Mouse (Mus musculus): Measurements from ENCODE around the gene Srrm2.
A peak's percentile ranks its signal among the peaks of the same experiment; 100 is the strongest.

Srrm2 gene

DNA sequence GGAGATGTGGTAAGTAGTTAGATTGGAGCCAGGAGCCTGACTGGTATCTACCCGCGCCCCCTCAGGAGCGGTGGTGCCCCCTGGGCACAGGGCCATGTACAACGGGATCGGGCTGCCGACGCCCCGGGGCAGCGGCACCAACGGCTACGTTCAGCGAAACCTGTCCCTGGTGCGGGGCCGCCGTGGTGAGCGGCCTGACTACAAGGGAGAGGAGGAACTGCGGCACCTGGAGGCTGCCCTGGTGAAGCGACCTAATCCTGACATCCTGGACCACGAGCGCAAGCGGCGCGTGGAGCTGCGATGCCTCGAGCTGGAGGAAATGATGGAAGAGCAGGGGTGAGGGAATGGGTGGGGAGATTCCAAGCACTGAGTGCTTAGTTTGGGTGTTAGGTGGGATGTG is 16.5 kb downstream of the Srrm2 start:
- no peak for DNase-seq (ENCODE audit: low spot score in 2 of 2)

DNA sequence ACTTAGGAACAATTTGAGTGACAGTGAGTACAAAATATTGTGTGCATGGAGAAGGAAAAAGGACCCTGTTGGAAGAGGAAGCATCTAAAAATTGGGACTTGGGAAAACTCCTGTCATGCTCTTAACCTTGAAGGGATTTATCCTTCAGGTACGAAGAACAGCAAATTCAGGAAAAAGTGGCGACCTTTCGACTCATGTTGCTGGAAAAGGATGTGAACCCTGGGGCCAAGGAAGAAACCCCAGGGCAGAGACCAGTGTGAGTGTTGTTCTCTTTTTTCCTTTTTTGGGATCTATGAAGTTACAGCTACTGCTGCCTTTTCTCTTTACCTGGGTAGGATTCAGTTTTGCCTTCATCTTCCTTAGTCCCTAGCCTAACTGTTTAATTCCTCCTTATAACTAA is 17.6 kb downstream of the Srrm2 start:
- DNase-seq (ENCODE audit: low spot score in 2 of 2) = no peak

- DNase-seq (ENCODE audit: low spot score in 2 of 2) = no peak
Observed at GRCm38 (mm10) chr17:23815641-23816040, 25.3 kb downstream of the Srrm2 start.

DNA sequence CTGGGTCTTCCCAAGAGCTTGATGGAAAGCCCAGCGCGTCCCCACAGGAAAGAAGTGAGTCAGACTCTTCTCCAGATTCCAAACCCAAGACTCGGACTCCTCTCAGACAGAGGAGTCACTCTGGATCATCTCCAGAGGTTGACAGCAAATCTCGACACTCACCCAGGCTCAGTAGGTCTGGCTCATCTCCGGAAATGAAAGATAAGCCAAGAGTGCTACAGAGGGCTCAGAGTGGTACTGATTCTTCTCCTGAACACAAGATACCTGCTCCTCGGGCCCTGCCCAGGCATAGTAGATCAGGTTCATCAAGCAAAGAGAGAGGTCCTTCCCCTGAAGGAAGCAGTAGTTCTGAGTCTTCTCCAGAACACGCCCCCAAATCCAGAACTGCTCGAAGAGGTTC is 28.2 kb downstream of the Srrm2 start:
- no peak for DNase-seq (ENCODE audit: low spot score in 2 of 2)

- no peak for DNase-seq (ENCODE audit: low spot score in 2 of 2)
Observed at GRCm38 (mm10) chr17:23819235-23819634, 28.9 kb downstream of the Srrm2 start.

DNA sequence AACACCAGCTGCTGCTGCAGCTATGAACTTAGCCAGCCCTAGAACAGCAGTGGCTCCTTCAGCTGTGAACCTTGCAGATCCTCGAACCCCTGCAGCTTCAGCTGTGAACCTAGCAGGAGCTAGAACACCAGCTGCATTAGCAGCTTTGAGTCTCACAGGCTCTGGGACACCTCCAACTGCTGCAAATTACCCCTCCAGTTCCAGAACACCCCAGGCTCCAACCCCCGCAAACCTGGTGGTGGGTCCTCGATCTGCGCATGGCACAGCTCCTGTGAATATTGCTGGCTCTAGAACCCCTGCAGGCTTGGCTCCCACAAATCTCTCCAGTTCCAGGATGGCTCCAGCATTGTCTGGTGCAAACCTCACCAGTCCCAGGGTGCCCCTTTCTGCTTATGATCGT is 30.4 kb downstream of the Srrm2 start:
- no peak for DNase-seq (ENCODE audit: low spot score in 2 of 2)

- DNase-seq (ENCODE audit: low spot score in 2 of 2) = no peak
Observed at GRCm38 (mm10) chr17:23822094-23822493, 31.8 kb downstream of the Srrm2 start.

DNA sequence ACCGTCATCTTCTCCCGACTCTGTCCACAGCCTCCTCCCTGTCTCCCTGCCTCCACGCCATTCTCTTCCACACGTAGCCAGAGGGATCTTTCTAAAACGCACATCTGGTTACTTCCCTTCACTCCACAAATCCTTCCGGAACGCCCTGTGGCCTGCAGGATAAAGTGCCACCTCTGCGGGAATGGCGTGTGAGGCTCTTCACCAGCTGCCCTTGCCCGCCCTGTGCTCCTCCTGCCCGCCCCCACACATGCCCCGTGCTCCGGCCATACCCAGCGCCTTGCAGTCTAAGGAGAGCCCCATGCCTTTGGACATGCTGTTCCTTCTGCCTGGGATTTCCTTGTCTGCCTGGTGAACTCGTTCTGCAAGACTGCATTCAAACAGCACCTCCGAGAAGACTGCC is 32.7 kb downstream of the Srrm2 start:
- DNase-seq (ENCODE audit: low spot score in 2 of 2) = no peak

- DNase-seq (ENCODE audit: low spot score in 2 of 2) = no peak
Observed at GRCm38 (mm10) chr17:23823614-23824013, 33.3 kb downstream of the Srrm2 start.

GRCm38 (mm10) chr17:23825591-23825990 is 35.3 kb downstream of the Srrm2 start:
- DNase-seq (ENCODE audit: low spot score in 2 of 2) = no peak

DNA sequence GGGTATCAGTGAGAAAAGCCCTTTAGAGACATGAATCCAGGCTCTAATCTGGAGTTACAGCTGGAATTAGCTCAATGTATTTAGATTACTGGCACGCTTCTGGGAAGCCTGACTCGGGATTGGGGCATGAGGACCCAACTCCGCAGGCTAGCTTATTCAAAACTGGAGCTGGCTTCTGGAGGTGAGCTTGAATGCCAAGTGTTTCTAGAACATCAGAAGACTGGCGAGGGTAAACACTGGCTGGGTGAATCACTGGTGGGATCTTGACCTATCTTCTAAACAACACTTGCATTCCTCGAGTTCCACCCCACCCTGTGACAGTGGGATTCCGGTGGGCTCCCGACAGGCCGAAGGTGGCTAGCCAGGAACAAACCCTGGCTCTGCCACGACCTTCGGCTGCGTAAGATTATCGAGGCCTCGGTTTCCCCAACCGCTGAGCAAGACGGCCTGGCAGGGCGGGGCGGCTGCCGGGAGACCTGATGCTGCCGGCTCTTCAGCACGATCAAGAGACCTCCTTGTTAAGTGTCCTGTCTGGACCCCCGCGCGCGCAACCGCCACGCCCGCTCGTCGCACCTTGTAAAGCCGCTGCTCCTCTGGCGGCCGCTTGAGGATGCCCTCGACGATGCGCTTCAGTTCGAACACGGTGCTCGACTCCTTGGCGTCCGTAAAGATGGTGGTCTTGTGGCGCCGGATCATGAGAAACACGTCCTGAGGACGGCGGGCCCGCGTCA is 38.1 kb downstream of the Srrm2 start:
- DNase-seq (ENCODE audit: low spot score in 2 of 2) = peak; percentile 62 to 84

DNA sequence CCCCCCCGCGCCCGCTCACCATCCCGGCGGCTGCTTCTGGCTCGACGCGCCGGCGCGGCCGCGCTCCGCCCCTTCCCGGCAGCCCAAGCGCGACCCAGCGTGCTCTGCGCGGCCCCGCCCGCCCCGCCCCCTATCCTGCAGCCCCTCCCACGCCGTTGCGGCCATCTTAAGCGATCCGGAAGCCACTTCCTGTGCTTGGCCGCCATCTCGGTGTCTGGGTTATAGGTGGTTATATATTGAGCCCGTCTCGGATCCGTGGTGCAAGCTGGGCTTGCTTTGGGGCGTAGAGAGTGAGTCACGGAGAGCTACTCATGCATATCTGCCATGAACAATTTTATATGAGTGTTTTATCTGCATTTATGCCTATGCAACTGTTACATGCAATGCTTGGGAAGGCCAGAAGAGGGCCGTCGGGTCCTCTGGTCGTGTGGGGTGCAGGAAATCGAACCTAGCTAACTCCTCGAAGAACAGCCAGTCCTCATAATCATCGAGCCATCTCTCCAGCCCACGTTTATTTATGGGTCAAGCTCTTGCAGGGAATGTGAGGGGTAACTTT is 38.8 kb downstream of the Srrm2 start, which contains the start of gene Elob:
Elob (minus strand) TSS at position 73 of the 556 bp plus-strand sequence.
- DNase-seq (ENCODE audit: low spot score in 2 of 2) = peak; percentile 84 to 92

GRCm38 (mm10) chr17:23831201-23831600 is 40.9 kb downstream of the Srrm2 start:
- DNase-seq (ENCODE audit: low spot score in 2 of 2) = no peak

DNA sequence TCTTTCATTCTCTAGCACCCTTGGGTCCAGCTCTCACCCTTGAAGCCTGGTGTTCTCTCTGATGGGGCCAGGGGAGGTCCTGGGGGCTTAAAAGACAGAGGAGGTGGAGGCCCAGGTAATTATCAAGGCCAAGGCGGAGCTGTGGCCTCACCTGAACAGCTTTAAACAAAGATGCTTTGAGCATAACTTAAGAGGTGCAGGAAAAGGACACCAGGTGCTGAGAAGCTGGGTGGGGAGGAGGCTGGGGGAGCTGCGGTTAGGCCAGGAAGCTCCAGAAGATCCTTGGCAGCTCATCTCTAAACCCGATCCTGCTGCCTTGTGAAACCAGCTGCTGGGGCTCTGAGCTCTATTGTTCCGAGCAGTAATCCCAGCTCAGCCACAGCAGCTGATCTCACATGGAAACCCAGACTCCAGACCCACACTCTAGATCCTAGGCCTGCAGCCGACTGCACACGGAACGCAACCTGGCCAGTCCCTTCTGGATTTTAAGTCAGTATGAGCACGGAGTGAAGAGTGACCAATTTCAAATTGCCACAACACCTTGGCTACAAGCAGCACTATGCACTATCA is 45.8 kb downstream of the Srrm2 start, which contains the start of gene Prss33:
Prss33 (minus strand) TSS at position 51 of the 570 bp plus-strand sequence.
- DNase-seq (ENCODE audit: low spot score in 2 of 2) = no peak

DNA sequence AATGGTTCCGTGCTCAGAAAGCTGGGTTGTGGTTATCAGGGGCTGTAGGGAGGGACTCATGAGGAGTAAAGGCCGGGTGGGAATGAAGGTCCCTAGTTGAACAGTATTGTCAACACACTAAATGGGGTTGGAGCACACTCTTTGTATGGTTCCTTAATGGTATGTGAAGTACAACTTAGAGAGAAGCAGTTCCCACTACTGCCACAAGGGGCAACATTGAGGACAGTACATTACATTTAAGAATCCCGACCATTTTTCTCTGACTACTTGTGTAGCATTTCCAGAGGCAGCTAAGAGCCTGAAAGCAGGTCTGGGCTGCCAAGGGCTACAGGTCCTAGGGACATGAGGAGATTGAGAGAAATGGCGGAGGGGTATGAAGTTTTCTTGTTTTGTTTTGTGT is 50.8 kb downstream of the Srrm2 start:
- peak; percentile 64 to 85 for DNase-seq (ENCODE audit: low spot score in 2 of 2)

DNA sequence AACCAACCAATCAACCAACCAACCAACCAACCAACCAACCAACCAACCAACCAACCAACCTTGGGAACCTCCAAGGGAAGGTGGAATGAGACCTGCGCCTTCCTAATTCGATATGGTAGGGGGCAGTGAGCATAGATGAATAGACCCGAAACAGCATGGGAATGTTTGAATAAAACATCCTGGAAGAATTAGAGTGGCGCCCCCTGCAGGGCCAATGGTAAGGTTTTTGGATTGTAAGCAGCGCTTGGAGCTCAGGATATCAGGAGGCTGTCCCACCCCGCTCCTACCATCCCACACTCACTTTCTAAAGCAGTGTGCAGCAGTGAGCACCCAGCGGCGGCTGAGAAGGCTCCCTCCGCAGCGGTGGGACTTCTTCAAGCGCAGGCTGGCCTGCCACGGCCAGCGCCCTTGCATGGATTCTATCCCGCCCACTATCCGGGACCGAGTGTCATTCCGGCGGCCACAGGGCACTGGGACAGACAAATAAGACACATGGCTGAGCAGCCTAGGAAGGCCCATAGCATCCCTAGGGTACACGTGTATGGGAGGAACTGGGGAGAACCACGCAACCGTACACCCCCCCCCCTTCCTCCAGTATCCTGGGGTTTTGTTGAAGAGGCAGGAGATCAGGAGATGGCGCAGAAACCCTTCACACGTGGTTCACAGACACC is 52.9 kb downstream of the Srrm2 start:
- no peak for DNase-seq (ENCODE audit: low spot score in 2 of 2)

DNA sequence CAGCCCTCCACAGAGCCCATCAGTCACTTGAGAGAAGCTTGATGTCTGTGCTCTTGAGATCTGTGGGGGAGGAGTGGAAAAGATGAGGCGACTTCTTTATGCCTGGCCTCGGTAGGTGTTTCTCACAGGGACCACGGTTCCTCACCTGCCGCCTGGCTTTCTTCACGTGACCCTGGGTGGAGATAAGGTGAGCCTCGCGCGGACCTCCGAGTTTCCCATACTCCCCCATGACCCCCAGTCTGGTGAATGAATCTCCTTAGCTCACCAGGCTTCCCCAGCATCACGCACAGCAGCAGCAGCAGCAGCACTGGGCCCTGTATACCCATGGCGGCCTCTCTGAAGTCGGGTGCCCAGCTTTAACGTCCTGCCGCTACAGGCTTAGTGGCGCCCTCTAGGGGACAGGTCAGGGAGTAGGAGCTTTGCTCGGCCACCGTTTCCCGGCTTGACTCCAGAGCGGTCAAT is 53.5 kb downstream of the Srrm2 start, which contains the start of the genes Prss32 and Prss41:
Prss32 (plus strand) TSS at position 44 of the 462 bp plus-strand sequence.
Prss41 (minus strand) TSS at position 361 of the 462 bp plus-strand sequence.
- peak; percentile 66 to 87 for DNase-seq (ENCODE audit: low spot score in 2 of 2)

- no peak for DNase-seq (ENCODE audit: low spot score in 2 of 2)
Observed at GRCm38 (mm10) chr17:23850028-23850427, 59.7 kb downstream of the Srrm2 start.

GRCm38 (mm10) chr17:23850853-23851749 is 60.8 kb downstream of the Srrm2 start:
- peak; percentile 55 to 80 for DNase-seq (ENCODE audit: low spot score in 2 of 2)

GRCm38 (mm10) chr17:23853292-23853691 is 63.0 kb downstream of the Srrm2 start:
- peak; percentile 62 to 82 for DNase-seq (ENCODE audit: low spot score in 2 of 2)

GRCm38 (mm10) chr17:23854229-23854765 is 64.0 kb downstream of the Srrm2 start:
- no peak for DNase-seq (ENCODE audit: low spot score in 2 of 2)

All from spleen, postnatal 4 days (tissue).